Mouse (Mus musculus) liver, adult 2 months (tissue): ENCODE results near the gene Nhej1.

Experiments
- CTCF ChIP-seq: fragments of 200-500 bp; IDR thresholded peaks from 2 replicates; pipeline ENCODE4 v1.5.1; 2011; ENCODE audit warnings: low read depth, low read length, control low read depth
- POLR2A ChIP-seq: fragments of 200-500 bp; IDR thresholded peaks from 2 replicates; pipeline ENCODE4 v1.6.1; 2011; ENCODE audit warnings: low read length, control low read depth; ENCODE audit not compliant: insufficient read depth; ENCODE audit errors: extremely low read depth

- TF ChIP-seq POLR2A = no peak
- TF ChIP-seq CTCF = no peak
Measured at GRCm38 (mm10) chr1:75140601-75141190, 15.7 kb upstream of the Nhej1 start.
